Mouse (Mus musculus): ENCODE measurements around the gene Fam126a.

- TF ChIP-seq ZC3H11A (IDR thresholded peaks at IDR 0.05; ENCODE audit: borderline replicate concordance, low read depth, low read length) (no peak), MAFK (IDR thresholded peaks at IDR 0.05; ENCODE audit: insufficient read depth, low read depth, low read length) (no peak), CHD2 (IDR thresholded peaks at IDR 0.05; ENCODE audit: low read depth, low read length) (no peak), HCFC1 (IDR thresholded peaks at IDR 0.05; ENCODE audit: borderline replicate concordance, insufficient read depth, low read length) (no peak)
These were observed 8.3 kb upstream of the Fam126a start for GRCm38 (mm10) chr5:24038819-24039218.
